Mouse (Mus musculus): ENCODE results near the gene Mybl2.

DNA sequence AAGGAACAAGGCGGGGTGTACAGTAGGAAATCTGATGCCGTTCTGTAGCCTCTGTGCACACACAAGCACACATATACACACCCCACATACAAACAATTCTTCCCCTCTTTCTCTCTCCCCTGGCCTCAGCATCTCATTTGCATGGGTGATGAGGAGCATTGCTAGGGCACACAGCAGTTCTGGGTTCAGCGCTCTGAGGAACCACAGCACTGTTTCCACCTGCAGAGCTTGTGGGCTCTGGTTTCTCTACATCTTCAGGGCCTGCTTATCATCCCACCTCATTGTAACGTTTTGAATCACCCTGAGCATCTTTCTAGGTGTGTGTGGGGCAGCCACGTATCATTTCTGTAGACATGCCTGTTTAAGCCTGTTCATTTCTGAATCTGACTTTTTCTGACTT is 76.3 kb downstream of the Mybl2 start:
- TF ChIP-seq GATA1 (IDR thresholded peaks at IDR 0.05; ENCODE audit: low read depth, low read length): no peak
- TF ChIP-seq EP300 (IDR thresholded peaks at IDR 0.05; ENCODE audit: low read depth in 1 of 2, low read length in 2 of 2): no peak
- no peak for TF ChIP-seq TBP (IDR thresholded peaks at IDR 0.05; ENCODE audit: low read depth, low read length)
- no peak for TF ChIP-seq POLR2A (IDR thresholded peaks at IDR 0.05; ENCODE audit: control insufficient read depth in 1 of 2, insufficient read depth in 1 of 2, low read depth in 1 of 2, low read length in 2 of 2, poor library complexity in 1 of 2)
- TF ChIP-seq CHD2 (IDR thresholded peaks at IDR 0.05; ENCODE audit: low read length): no peak
- no peak for TF ChIP-seq UBTF (IDR thresholded peaks at IDR 0.05; ENCODE audit: borderline replicate concordance, insufficient read depth, low read depth, low read length)
- TF ChIP-seq USF1 (IDR thresholded peaks at IDR 0.05; ENCODE audit: low read depth, low read length): no peak
- no peak for TF ChIP-seq CTCF (IDR thresholded peaks at IDR 0.05 in 2 of 3, conservative IDR thresholded peaks at IDR 0.05 in 1 of 3; ENCODE audit: control insufficient read depth in 1 of 3, insufficient read depth in 1 of 3, low read depth in 2 of 3, low read length in 3 of 3, poor library complexity in 1 of 3, severe bottlenecking in 1 of 3)
- no peak for TF ChIP-seq TCF12 (IDR thresholded peaks at IDR 0.05; ENCODE audit: low read depth, low read length)

Data from MEL (cell line).